Comparison of ENCODE assay signal across 22 mouse cellular contexts in the genomic region with DNA sequence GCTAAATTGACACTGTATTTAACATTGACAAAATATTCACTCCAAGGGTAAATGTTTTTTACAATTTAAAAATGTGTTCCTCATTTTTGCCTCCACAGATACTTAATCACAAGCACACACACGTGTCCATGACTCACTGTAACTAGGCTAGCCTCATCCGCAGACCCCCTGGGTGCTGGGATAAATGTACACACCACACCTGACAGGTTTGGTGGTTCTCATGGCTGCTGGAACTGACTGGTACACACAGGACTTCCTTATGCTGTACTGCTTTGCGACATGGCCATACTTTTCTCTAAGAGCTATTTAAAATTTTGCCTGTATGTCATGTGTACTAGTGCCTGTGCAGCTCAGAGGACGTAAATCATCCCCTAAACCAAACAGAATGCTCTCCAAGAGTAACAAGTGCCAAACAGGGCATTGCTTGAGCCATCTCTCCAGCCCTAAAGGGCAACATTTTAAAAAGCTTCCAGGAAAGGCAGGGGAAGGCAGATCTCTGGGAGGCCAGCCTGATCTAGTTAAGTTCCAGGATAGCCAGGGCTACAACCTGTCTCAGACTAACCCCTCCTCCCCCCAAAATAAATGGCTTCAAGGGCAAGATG. TPM values are rescaled to one million over a fixed set of nuclear protein-coding genes. Genes with fewer than 3 reads are reported as not detected.
DNase-seq lines count a peak whose midpoint lies in the region; ATAC-seq lines count a peak whose summit lies in the region.
"Had no signal": no experiment of that assay in that cellular context is flagged by ENCODE, and none has a peak within 500 bp of the region (broad histone marks: within the 10 kb centered on the region; RNA-seq: fewer than 3 reads in every experiment).

No protein-coding gene starts in this region.

- H3K4me2 ChIP-seq in midbrain, embryonic 11.5 days = no peak overlapping the region
- no peak overlapping the region for H3K4me2 ChIP-seq in midbrain, embryonic 16.5 days (ENCODE audit: low read length)
- no peak overlapping the region for H3K4me2 ChIP-seq in limb, embryonic 13.5 days (replicated peaks)
- H3K4me2 ChIP-seq in hindbrain, embryonic 16.5 days (ENCODE audit: low read length) = no peak overlapping the region
- H3K4me2 ChIP-seq: embryonic facial prominence, embryonic 15.5 days; heart, embryonic 11.5 days; heart, embryonic 15.5 days; hindbrain, embryonic 13.5 days had no signal

- ATAC-seq in midbrain, embryonic 11.5 days (ENCODE audit: low FRiP score) = no peak
- ATAC-seq in midbrain, embryonic 16.5 days = no peak
- ATAC-seq in limb, embryonic 13.5 days (ENCODE audit: low FRiP score, low read depth) = no peak
- no peak for ATAC-seq in hindbrain, embryonic 16.5 days
- ATAC-seq: forebrain, embryonic 14.5 days had no signal

- H3K36me3 ChIP-seq in midbrain, embryonic 11.5 days (ENCODE audit: control insufficient read depth, insufficient read depth, low read length) = peaks cover 30% of the 10 kb centered on the region
- H3K36me3 ChIP-seq in midbrain, embryonic 16.5 days (ENCODE audit: control insufficient read depth, insufficient read depth, low read length) = peaks cover 32% of the 10 kb centered on the region
- H3K36me3 ChIP-seq in limb, embryonic 13.5 days = peaks cover 42% of the 10 kb centered on the region
- peaks cover 14% of the 10 kb centered on the region for H3K36me3 ChIP-seq in hindbrain, embryonic 16.5 days (ENCODE audit: control insufficient read depth, insufficient read depth, low read length)

- H3K9me3 ChIP-seq in midbrain, embryonic 11.5 days (ENCODE audit: control insufficient read depth, low read length) = no peaks in the 10 kb centered on the region
- H3K9me3 ChIP-seq in midbrain, embryonic 16.5 days (replicated peaks; ENCODE audit: control insufficient read depth, low read length, poor library complexity, severe bottlenecking) = no peaks in the 10 kb centered on the region
- H3K9me3 ChIP-seq in limb, embryonic 13.5 days = no peaks in the 10 kb centered on the region
- no peaks in the 10 kb centered on the region for H3K9me3 ChIP-seq in hindbrain, embryonic 16.5 days (ENCODE audit: control insufficient read depth, low read length)
- H3K9me3 ChIP-seq: embryonic facial prominence, embryonic 15.5 days; forebrain, embryonic 10.5 days; heart, embryonic 15.5 days; hindbrain, embryonic 13.5 days had no signal

- DNase-seq in adrenal gland, adult 2 months = peak; percentile 19
- no peak for DNase-seq in adrenal gland, postnatal 25 days
- peak; percentile 86 for DNase-seq in midbrain, embryonic 11.5 days (ENCODE audit: low spot score, missing footprints)
- DNase-seq in spleen, postnatal 10 days (ENCODE audit: low spot score in 2 of 2) = no peak
- DNase-seq: adrenal gland, postnatal 10 days; cerebellum, adult 18-20 months; cerebellum, adult 9-11 months; cerebellum, postnatal 36 days; embryo, embryonic 11 days; gastrocnemius, postnatal 10 days; heart, adult 2 months; heart, postnatal 14 days had no signal

- 83% methylated on average over 4 of the region's 4 CpGs for WGBS in midbrain, embryonic 11.5 days
- WGBS in midbrain, embryonic 16.5 days = 71% methylated on average over 4 of the region's 4 CpGs
- WGBS in limb, embryonic 13.5 days = 67% methylated on average over 4 of the region's 4 CpGs
- 74% methylated on average over 4 of the region's 4 CpGs for WGBS in hindbrain, embryonic 16.5 days

- no peak overlapping the region for H3K27ac ChIP-seq in midbrain, embryonic 11.5 days (ENCODE audit: low read depth, low read length)
- no peak overlapping the region for H3K27ac ChIP-seq in midbrain, embryonic 16.5 days (ENCODE audit: low read length)
- H3K27ac ChIP-seq in limb, embryonic 13.5 days = peak overlapping the region; percentile 28; the same call in 1 of the 2 replicates
- H3K27ac ChIP-seq in hindbrain, embryonic 16.5 days (ENCODE audit: low read depth, low read length) = no peak overlapping the region
- H3K27ac ChIP-seq: embryonic facial prominence, embryonic 15.5 days; forebrain, embryonic 10.5 days; heart, adult 2 months; heart, embryonic 15.5 days; hindbrain, embryonic 13.5 days had no signal

- no peak overlapping the region for H3K9ac ChIP-seq in midbrain, embryonic 11.5 days (ENCODE audit: low read length)
- H3K9ac ChIP-seq in midbrain, embryonic 16.5 days (ENCODE audit: low read depth, low read length) = no peak overlapping the region
- H3K9ac ChIP-seq in limb, embryonic 13.5 days = no peak overlapping the region
- H3K9ac ChIP-seq in hindbrain, embryonic 16.5 days (ENCODE audit: low read depth, low read length) = no peak overlapping the region
- H3K9ac ChIP-seq: embryonic facial prominence, embryonic 15.5 days; heart, embryonic 15.5 days; hindbrain, embryonic 13.5 days had no signal

- no peak overlapping the region for H3K4me3 ChIP-seq in midbrain, embryonic 11.5 days (ENCODE audit: low read depth, low read length)
- H3K4me3 ChIP-seq in midbrain, embryonic 16.5 days (ENCODE audit: low read depth, low read length) = no peak overlapping the region
- H3K4me3 ChIP-seq in limb, embryonic 13.5 days = no peak overlapping the region
- H3K4me3 ChIP-seq in hindbrain, embryonic 16.5 days (ENCODE audit: low read length) = no peak overlapping the region
- H3K4me3 ChIP-seq: embryonic facial prominence, embryonic 15.5 days; erythroblast, embryonic 14.5 days; forebrain, embryonic 10.5 days; heart, adult 2 months; heart, embryonic 15.5 days; hindbrain, embryonic 13.5 days had no signal

- no peaks in the 10 kb centered on the region for H3K27me3 ChIP-seq in midbrain, embryonic 11.5 days (ENCODE audit: control insufficient read depth, insufficient read depth, low read length)
- no peaks in the 10 kb centered on the region for H3K27me3 ChIP-seq in midbrain, embryonic 16.5 days (ENCODE audit: control insufficient read depth, insufficient read depth, low read depth, low read length)
- H3K27me3 ChIP-seq in limb, embryonic 13.5 days = no peaks in the 10 kb centered on the region
- H3K27me3 ChIP-seq in hindbrain, embryonic 16.5 days (replicated peaks; ENCODE audit: control insufficient read depth, insufficient read depth, low read length) = no peaks in the 10 kb centered on the region
- H3K27me3 ChIP-seq: embryonic facial prominence, embryonic 15.5 days; heart, embryonic 15.5 days; hindbrain, embryonic 13.5 days had no signal

- H3K4me1 ChIP-seq in midbrain, embryonic 11.5 days (ENCODE audit: control insufficient read depth, insufficient read depth, low read length) = no peaks in the 10 kb centered on the region
- peaks cover 5% of the 10 kb centered on the region for H3K4me1 ChIP-seq in midbrain, embryonic 16.5 days (ENCODE audit: control insufficient read depth, insufficient read depth, low read length)
- peaks cover 8% of the 10 kb centered on the region for H3K4me1 ChIP-seq in limb, embryonic 13.5 days
- H3K4me1 ChIP-seq in hindbrain, embryonic 16.5 days (ENCODE audit: control insufficient read depth, insufficient read depth, low read depth, low read length) = peaks cover 3% of the 10 kb centered on the region

RNA-seq across cellular contexts. Expression of gene Hmgn1, which starts 7.4 kb away (rescaled TPM):
- 100 to 1,000 TPM; 215 to 238 TPM for total RNA-seq in adrenal gland, adult 2 months (2021)
- polyA plus RNA-seq in adrenal gland, adult 2 months (2012; rRNA removed) = 12.9 and 14.9 TPM in 2 replicates
- 234 and 254 TPM in 2 replicates for total RNA-seq in adrenal gland, postnatal 25 days (2021)
- polyA plus RNA-seq in midbrain, embryonic 11.5 days (2014; fragmentation: Nextera tagmentation; extraction: Ambion mirVana) = 886 and 907 TPM in 2 replicates
- polyA plus RNA-seq in midbrain, embryonic 16.5 days (2015; fragmentation: Nextera tagmentation; extraction: Ambion mirVana) = 304 and 377 TPM in 2 replicates
- 756 and 813 TPM in 2 replicates for polyA plus RNA-seq in limb, embryonic 13.5 days (2015; fragmentation: Nextera tagmentation; extraction: Ambion mirVana)
- 256 and 284 TPM in 2 replicates for polyA plus RNA-seq in hindbrain, embryonic 16.5 days (2015; fragmentation: Nextera tagmentation; extraction: Ambion mirVana)

RNA-seq across cellular contexts. Expression of gene Wrb, which starts 25.1 kb away (rescaled TPM):
- 10 to 100 TPM; 23.4 to 45.2 TPM for total RNA-seq in adrenal gland, adult 2 months (2021)
- polyA plus RNA-seq in adrenal gland, adult 2 months (2012; rRNA removed) = 50.0 and 84.1 TPM in 2 replicates
- total RNA-seq in adrenal gland, postnatal 25 days (2021) = 23.5 and 38.5 TPM in 2 replicates
- polyA plus RNA-seq in midbrain, embryonic 11.5 days (2014; fragmentation: Nextera tagmentation; extraction: Ambion mirVana) = 128 and 132 TPM in 2 replicates
- polyA plus RNA-seq in midbrain, embryonic 16.5 days (2015; fragmentation: Nextera tagmentation; extraction: Ambion mirVana) = 242 and 245 TPM in 2 replicates
- 64.3 and 65.8 TPM in 2 replicates for polyA plus RNA-seq in limb, embryonic 13.5 days (2015; fragmentation: Nextera tagmentation; extraction: Ambion mirVana)
- polyA plus RNA-seq in hindbrain, embryonic 16.5 days (2015; fragmentation: Nextera tagmentation; extraction: Ambion mirVana) = 227 and 233 TPM in 2 replicates

RNA-seq across cellular contexts. Expression of gene Brwd1, which starts 37.8 kb away (rescaled TPM):
- total RNA-seq in adrenal gland, adult 2 months (2021) = 10 to 100 TPM; 62.3 to 73.5 TPM
- polyA plus RNA-seq in adrenal gland, adult 2 months (2012; rRNA removed) = 16.8 and 29.0 TPM in 2 replicates
- total RNA-seq in adrenal gland, postnatal 25 days (2021) = 80.8 and 101 TPM in 2 replicates
- polyA plus RNA-seq in midbrain, embryonic 11.5 days (2014; fragmentation: Nextera tagmentation; extraction: Ambion mirVana) = 192 and 212 TPM in 2 replicates
- 264 and 288 TPM in 2 replicates for polyA plus RNA-seq in midbrain, embryonic 16.5 days (2015; fragmentation: Nextera tagmentation; extraction: Ambion mirVana)
- 109 TPM in 2 replicates for polyA plus RNA-seq in limb, embryonic 13.5 days (2015; fragmentation: Nextera tagmentation; extraction: Ambion mirVana)
- 208 and 216 TPM in 2 replicates for polyA plus RNA-seq in hindbrain, embryonic 16.5 days (2015; fragmentation: Nextera tagmentation; extraction: Ambion mirVana)

Comparison
In these comparisons a context has a peak if more than half of its experiments do, and no peak if none do; other contexts are left out.
1. DNase-seq: peak in adrenal gland, adult 2 months (single experiment) and midbrain, embryonic 11.5 days (single experiment); none in adrenal gland, postnatal 25 days (single experiment) and spleen, postnatal 10 days (0 of 2).
2. RNA of gene Hmgn1, which starts 7.4 kb away (polyA plus RNA-seq): 886 to 907 TPM in midbrain, embryonic 11.5 days, 756 to 813 TPM in limb, embryonic 13.5 days, 304 to 377 TPM in midbrain, embryonic 16.5 days and 256 to 284 TPM in hindbrain, embryonic 16.5 days; 12.9 to 14.9 TPM in adrenal gland, adult 2 months; every median in the first group is over 10 times any median in the second.